Mouse (Mus musculus) layer of hippocampus, postnatal 25 days (tissue): ENCODE data around the gene Klf4. TPM values are rescaled to one million over a fixed set of nuclear protein-coding genes. Genes with fewer than 3 reads are reported as not detected.

Experiments used
- total RNA-seq, 2 experiments: library from RNA; stranded (reverse); gene quantifications; 2 replicates each; pipeline ENCODE4 v1.2.3; 2021

Gene Klf4
- total RNA-seq, 2 experiments from 2014 or later: 5.2 to 5.3 TPM

Other genes with a start within 250 kb of the Klf4 start
- gene Rad23b, start 182.4 kb downstream of the Klf4 start, total RNA-seq: 100 to 1,000 TPM; 169 to 176 TPM